Mouse (Mus musculus) layer of hippocampus, adult 11-12 months (tissue): ENCODE results near the gene Pcnt.

Source experiments
- DNase-seq: peaks from one replicate; pipeline ENCODE4 v3.0.0; 2022; ENCODE audit warnings: low spot score

Pcnt gene

DNA sequence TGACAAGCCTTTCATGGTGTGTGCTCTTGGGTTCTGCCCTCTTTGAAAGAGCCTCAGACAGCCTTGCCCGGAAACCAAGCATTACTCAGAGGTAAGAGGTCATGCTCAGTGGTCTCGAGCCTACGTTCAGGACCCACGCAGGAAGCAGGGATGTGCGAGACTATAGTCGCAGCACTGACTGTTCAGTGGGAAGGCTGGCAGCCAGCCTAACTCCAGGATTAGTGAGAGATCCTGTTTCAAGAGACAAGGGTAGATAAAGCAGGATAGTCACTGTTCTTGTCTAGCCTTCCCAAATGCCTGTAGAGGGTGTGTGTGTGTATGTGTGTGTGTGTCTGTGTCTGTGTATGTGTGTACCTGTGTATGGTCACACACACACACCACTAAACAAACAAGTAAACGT is 126.4 kb downstream of the Pcnt start:
- DNase-seq: no peak

DNA sequence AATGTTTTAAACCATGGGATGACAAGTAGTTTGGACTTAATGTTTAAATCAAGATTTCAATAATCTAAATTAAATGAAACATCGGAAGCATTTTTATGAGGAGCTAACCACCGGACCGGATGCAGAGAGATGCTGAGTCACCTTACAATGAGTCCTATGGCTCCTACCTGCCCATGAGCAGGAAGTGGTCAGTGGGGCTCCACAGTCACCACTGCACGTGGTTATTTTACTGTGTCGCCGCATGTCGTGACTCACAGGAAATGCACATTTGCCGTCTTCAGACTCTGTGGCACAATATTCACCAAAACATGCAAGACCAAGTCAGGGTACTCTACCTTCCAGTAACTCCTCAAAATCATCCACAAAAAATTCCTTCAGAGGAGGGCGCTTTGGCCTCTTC is 135.8 kb downstream of the Pcnt start:
- no peak for DNase-seq
